Mouse (Mus musculus) C2C12 (cell line): ENCODE results near the gene 3110009E18Rik.

ENCODE experiments used
- CTCF ChIP-seq: IDR thresholded peaks from one replicate; pipeline ENCODE4 v1.5.1; 2011; ENCODE audit not compliant: control insufficient read depth, insufficient read depth, insufficient read length
- FOSL1 ChIP-seq: IDR thresholded peaks from one replicate; pipeline ENCODE4 v1.8.0; 2011; ENCODE audit warnings: mild to moderate bottlenecking, low read length; ENCODE audit not compliant: poor library complexity, insufficient read depth, severe bottlenecking
- MAX ChIP-seq: IDR thresholded peaks from one replicate; pipeline ENCODE4 v1.6.1; 2011; ENCODE audit warnings: mild to moderate bottlenecking, control low read depth
- MYOD1 ChIP-seq: IDR thresholded peaks from one replicate; pipeline ENCODE4 v1.6.1; 2011; ENCODE audit warnings: low read depth; ENCODE audit not compliant: control insufficient read depth, insufficient read length

- TF ChIP-seq CTCF (no peak), MAX (no peak), MYOD1 (no peak), FOSL1 (no peak)
Measured at GRCm38 (mm10) chr1:120074931-120075330, 46.1 kb upstream of the 3110009E18Rik start.
